Mouse (Mus musculus): ENCODE data around the gene Tmcc1.

DNA sequence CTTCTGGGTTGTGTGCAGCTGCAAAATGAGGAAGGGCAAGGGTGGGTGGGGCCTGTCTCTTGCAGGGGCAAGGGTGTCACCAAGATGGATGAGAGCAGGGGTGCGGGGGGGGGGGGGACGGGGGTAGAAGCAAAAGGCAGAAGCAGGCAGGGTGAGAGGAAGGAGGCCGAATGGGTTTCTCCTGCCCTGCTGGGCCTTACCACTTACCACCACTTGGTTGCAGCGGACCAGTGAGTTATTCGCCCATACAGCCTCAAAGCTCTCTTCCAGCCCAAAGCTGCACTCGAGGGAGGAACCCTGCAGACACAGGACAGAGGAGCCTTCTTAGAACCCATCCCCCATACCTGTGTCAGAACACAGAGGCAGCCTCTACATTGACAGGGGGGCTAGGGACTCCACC lies 223.3 kb downstream of the Tmcc1 start:
- no peak for TF ChIP-seq CTCF (IDR thresholded peaks at IDR 0.05; ENCODE audit: extremely low read depth, insufficient read depth, low read length)
- TF ChIP-seq POLR2A (IDR thresholded peaks at IDR 0.05; ENCODE audit: extremely low read depth, insufficient read depth, low read length) = no peak
